ENCODE assay signal across 16 mouse cellular contexts in genomic region chr2:20753282-20754110, GRCm38 (mm10).
DNase-seq lines count a peak whose midpoint lies in the region; ATAC-seq and TF ChIP-seq lines count a peak whose summit lies in the region.
"Had no signal": no experiment of that assay in that cellular context is flagged by ENCODE, and none has a peak within 500 bp of the region (broad histone marks: within the 10 kb centered on the region; RNA-seq: fewer than 3 reads in every experiment).

No protein-coding gene starts in this region.

- H3K27me3 ChIP-seq in ES-Bruce4 (ENCODE audit: control insufficient read depth, insufficient read depth, low read length, poor library complexity, severe bottlenecking), result no peaks in the 10 kb centered on the region
- no peaks in the 10 kb centered on the region for H3K27me3 ChIP-seq in limb, embryonic 15.5 days
- H3K27me3 ChIP-seq: hindbrain, embryonic 15.5 days; neural tube, embryonic 13.5 days had no signal

- H3K27ac ChIP-seq in ES-Bruce4 (ENCODE audit: insufficient read depth, low read length), result peak overlapping the region; percentile 74
- H3K27ac ChIP-seq in limb, embryonic 15.5 days, result peak overlapping the region; percentile 43
- H3K27ac ChIP-seq: hindbrain, embryonic 15.5 days; neural tube, embryonic 13.5 days had no signal

- no peaks in the 10 kb centered on the region for H3K4me1 ChIP-seq in ES-Bruce4 (ENCODE audit: control insufficient read depth, insufficient read depth, low read length)
- H3K4me1 ChIP-seq in limb, embryonic 15.5 days, result 0 out of 2 replicates have a peak, but pooled peaks cover 4% of the 10 kb centered on the region
- H3K4me1 ChIP-seq: hindbrain, embryonic 15.5 days; neural tube, embryonic 13.5 days had no signal

- H3K4me2 ChIP-seq in limb, embryonic 15.5 days, result no peak overlapping the region
- H3K4me2 ChIP-seq: hindbrain, embryonic 15.5 days; neural tube, embryonic 13.5 days had no signal

- H3K9me3 ChIP-seq in ES-Bruce4 (replicated peaks; ENCODE audit: control insufficient read depth, insufficient read depth, low read length, poor library complexity, severe bottlenecking), result no peaks in the 10 kb centered on the region
- H3K9me3 ChIP-seq in limb, embryonic 15.5 days, result no peaks in the 10 kb centered on the region
- H3K9me3 ChIP-seq: hindbrain, embryonic 15.5 days; neural tube, embryonic 13.5 days had no signal

- WGBS in limb, embryonic 15.5 days, result 61% methylated on average over 8 of the region's 8 CpGs

- H3K9ac ChIP-seq in ES-Bruce4 (ENCODE audit: low read depth, poor library complexity, severe bottlenecking), result no peak overlapping the region
- no peak overlapping the region for H3K9ac ChIP-seq in limb, embryonic 15.5 days
- H3K9ac ChIP-seq: hindbrain, embryonic 15.5 days; neural tube, embryonic 13.5 days had no signal

- no peak for TF ChIP-seq POLR2A in ES-Bruce4 (IDR thresholded peaks at IDR 0.05; ENCODE audit: insufficient read depth, low read length)

- peak; percentile 53; the same call in 1 of the 2 replicates for ATAC-seq in granulocyte monocyte progenitor cell, adult 5-6 weeks (replicated peaks; ENCODE audit: poor library complexity, severe bottlenecking)
- ATAC-seq in limb, embryonic 15.5 days (ENCODE audit: insufficient number of reproducible peaks, low FRiP score, low TSS enrichment, low read depth), result no peak
- ATAC-seq: forebrain, embryonic 14.5 days had no signal

- DNase-seq in kidney, adult 11 months, result peak; percentile 12
- no peak for DNase-seq in kidney, adult 18-20 months
- no peak for DNase-seq in left cerebral cortex, adult 9 months (ENCODE audit: low spot score in 2 of 2)
- DNase-seq in thymus, postnatal 14 days, result no peak
- no peak for DNase-seq in layer of hippocampus, postnatal 36 days
- DNase-seq: adrenal gland, adult 8-10 months; cerebellum, postnatal 10 days; gastrocnemius, postnatal 14 days; midbrain, embryonic 14.5 days; thymus, adult 2 months had no signal

- TF ChIP-seq CTCF in ES-Bruce4 (IDR thresholded peaks at IDR 0.05; ENCODE audit: low read depth, low read length), result no peak

- H3K4me3 ChIP-seq in ES-Bruce4 (ENCODE audit: low read depth, low read length), result no peak overlapping the region
- H3K4me3 ChIP-seq in limb, embryonic 15.5 days, result no peak overlapping the region
- H3K4me3 ChIP-seq: hindbrain, embryonic 15.5 days; neural tube, embryonic 13.5 days had no signal

- TF ChIP-seq EP300 in ES-Bruce4 (IDR thresholded peaks at IDR 0.05; ENCODE audit: insufficient read depth, low read depth, low read length), result no peak

- H3K36me3 ChIP-seq in ES-Bruce4 (ENCODE audit: control insufficient read depth, insufficient read depth, low read length, poor library complexity, severe bottlenecking), result peaks cover 14% of the 10 kb centered on the region
- H3K36me3 ChIP-seq in limb, embryonic 15.5 days, result no peaks in the 10 kb centered on the region
- H3K36me3 ChIP-seq: hindbrain, embryonic 15.5 days; neural tube, embryonic 13.5 days had no signal
